Mouse (Mus musculus) heart, adult 2 months (tissue): Measurements from ENCODE around the gene Islr. TPM values are rescaled to one million over a fixed set of nuclear protein-coding genes. Genes with fewer than 3 reads are reported as not detected.

Source experiments
- DNase-seq, 2 experiments: peaks; one replicate each; pipeline ENCODE4 v3.0.0; 2021
- H3K27ac ChIP-seq: fragments of 200-600 bp; 2 replicates; pipeline ENCODE4 v1.8.1; 2022
- H3K27me3 ChIP-seq: fragments of 200-500 bp; 2 replicates; pipeline ENCODE4 v1.6.1; 2012; ENCODE audit warnings: mild to moderate bottlenecking, low read length, inconsistent platforms, mixed read lengths; ENCODE audit not compliant: control insufficient read depth, insufficient read depth
- H3K36me3 ChIP-seq: fragments of 200-500 bp; 2 replicates; pipeline ENCODE4 v1.6.1; 2012; ENCODE audit warnings: low read length, inconsistent platforms; ENCODE audit not compliant: control insufficient read depth, insufficient read depth
- H3K4me1 ChIP-seq: fragments of 200-500 bp; 2 replicates; pipeline ENCODE4 v1.6.1; 2011; ENCODE audit warnings: low read length; ENCODE audit not compliant: control insufficient read depth, insufficient read depth
- H3K4me3 ChIP-seq: fragments of 200-600 bp; 2 replicates; pipeline ENCODE4 v1.8.1; 2022
- H3K79me2 ChIP-seq: fragments of 200-500 bp; replicated peaks from 2 replicates; pipeline ENCODE4 v1.6.1; 2012; ENCODE audit warnings: mild to moderate bottlenecking, inconsistent platforms, low read length, moderate library complexity, mixed read lengths; ENCODE audit not compliant: control insufficient read depth, insufficient read depth
- H3K9ac ChIP-seq: fragments of 200-500 bp; 2 replicates; pipeline ENCODE4 v1.6.1; 2012; ENCODE audit warnings: low read depth, mild to moderate bottlenecking, control low read depth, inconsistent platforms, low read length, mixed read lengths
- CTCF ChIP-seq: fragments of 200-600 bp; IDR thresholded peaks from 2 replicates; pipeline ENCODE4 v1.8.1; 2022; ENCODE audit warnings: antibody characterized with exemption, mild to moderate bottlenecking, moderate library complexity
- EP300 ChIP-seq: fragments of 200-500 bp; IDR thresholded peaks from 2 replicates; pipeline ENCODE4 v1.6.1; 2011; ENCODE audit warnings: low read depth, low read length, control low read depth; ENCODE audit not compliant: insufficient read depth
- POLR2A ChIP-seq: fragments of 200-500 bp; IDR thresholded peaks from 2 replicates; pipeline ENCODE4 v1.6.1; 2011; ENCODE audit warnings: mild to moderate bottlenecking, low read depth, low read length, control low read depth; ENCODE audit not compliant: insufficient read depth
- WGBS: fragments of 180-500 bp; shearing (Covaris S2); methylation state at CpG from one replicate; pipeline ENCODE4 v1.1.7; 2018; 5-methylcytosine and 5-hydroxymethylcytosine counted together
- intact Hi-C: fragments of 180-260 bp; cut with DNase I; formaldehyde crosslinking; loops from one replicate; pipeline ENCODE4 v1.15.1; 2025
- polyA plus RNA-seq: library from polyadenylated mRNA; depleted of rRNA; stranded (reverse); fragments of >200 nt; gene quantifications from 2 replicates; pipeline ENCODE4 v1.2.3, GENCODE M21; 2012
- total RNA-seq, 2 experiments: library from RNA; stranded (reverse); gene quantifications; 2 replicates each; pipeline ENCODE4 v1.2.3; 2021

Islr gene
- total and polyA plus RNA-seq, 3 experiments, result 19.1 to 100.0 (median 29.8) TPM

- intact Hi-C loops, result no loop called here
- no peak overlapping the region for H3K9ac ChIP-seq
- H3K4me3 ChIP-seq, result no peak overlapping the region
- no peaks in the 10 kb centered on the region; the same call in 1 of the 2 replicates for H3K4me1 ChIP-seq
- 45% methylated on average over 5 of the region's 5 CpGs for WGBS
- TF ChIP-seq CTCF (no peak), POLR2A (no peak), EP300 (no peak)
- DNase-seq, result no peak
- H3K79me2 ChIP-seq, result no peaks in the 10 kb centered on the region
- no peak overlapping the region for H3K27ac ChIP-seq
- H3K27me3 ChIP-seq, result no peaks in the 10 kb centered on the region
- no peaks in the 10 kb centered on the region for H3K36me3 ChIP-seq
These were observed 41.0 kb downstream of the Islr start for GRCm38 (mm10) chr9:58163146-58163545.

GRCm38 (mm10) chr9:58162173-58162572 is 41.9 kb downstream of the Islr start:
- Histone ChIP-seq H3K9ac (no peak overlapping the region), H3K36me3 (no peaks in the 10 kb centered on the region), H3K79me2 (no peaks in the 10 kb centered on the region), H3K27ac (no peak overlapping the region), H3K4me1 (no peaks in the 10 kb centered on the region; the same call in 1 of the 2 replicates), H3K27me3 (no peaks in the 10 kb centered on the region), H3K4me3 (no peak overlapping the region)
- no peak for TF ChIP-seq POLR2A
- no peak for TF ChIP-seq CTCF
- TF ChIP-seq EP300, result no peak
- 94% methylated on average over 3 of the region's 3 CpGs for WGBS
- no peak for DNase-seq
- intact Hi-C loops, result no loop called here

GRCm38 (mm10) chr9:58160315-58160714 is 43.8 kb downstream of the Islr start:
- Histone ChIP-seq H3K79me2 (no peaks in the 10 kb centered on the region), H3K36me3 (no peaks in the 10 kb centered on the region), H3K27ac (no peak overlapping the region), H3K4me3 (no peak overlapping the region), H3K27me3 (no peaks in the 10 kb centered on the region), H3K9ac (no peak overlapping the region), H3K4me1 (no peaks in the 10 kb centered on the region; the same call in 1 of the 2 replicates)
- TF ChIP-seq CTCF (no peak), POLR2A (no peak), EP300 (no peak)
- intact Hi-C loops, result no loop called here
- DNase-seq, result no peak
- WGBS, result 61% methylated on average over 5 of the region's 5 CpGs

- no peaks in the 10 kb centered on the region; the same call in 1 of the 2 replicates for H3K4me1 ChIP-seq
- H3K9ac ChIP-seq, result no peak overlapping the region
- WGBS, result 42% methylated on average over 4 of the region's 4 CpGs
- H3K36me3 ChIP-seq, result no peaks in the 10 kb centered on the region
- H3K4me3 ChIP-seq, result no peak overlapping the region
- intact Hi-C loops, result loop anchor here (5.0 kb wide), 1 partner anchor 68 kb away; no protein-coding TSS in a partner anchor
- no peaks in the 10 kb centered on the region for H3K27me3 ChIP-seq
- TF ChIP-seq CTCF (no peak), POLR2A (no peak), EP300 (no peak)
- no peaks in the 10 kb centered on the region for H3K79me2 ChIP-seq
- peak; percentile 44 to 58 for DNase-seq
- no peak overlapping the region for H3K27ac ChIP-seq
These were observed 44.3 kb downstream of the Islr start for GRCm38 (mm10) chr9:58159855-58160254.

- Histone ChIP-seq H3K36me3 (no peaks in the 10 kb centered on the region), H3K9ac (peak overlapping the region; percentile 29; the same call in 1 of the 2 replicates), H3K4me1 (no peaks in the 10 kb centered on the region; the same call in 1 of the 2 replicates), H3K27ac (peak overlapping the region; percentile 68), H3K4me3 (peak overlapping the region; percentile 23), H3K79me2 (no peaks in the 10 kb centered on the region), H3K27me3 (no peaks in the 10 kb centered on the region)
- WGBS, result 39% methylated on average over 7 of the region's 7 CpGs
- peak; percentile 72 to 75 for DNase-seq
- intact Hi-C loops, result loop anchor here (5.0 kb wide), 1 partner anchor 66 kb away; no protein-coding TSS in a partner anchor
- TF ChIP-seq EP300 (no peak), POLR2A (0 out of 2 replicates have a peak, but pooled peaks have one; percentile 35), CTCF (no peak)
These were observed 45.4 kb downstream of the Islr start for GRCm38 (mm10) chr9:58158541-58159311.

- Histone ChIP-seq H3K4me3 (peak overlapping the region; percentile 26; the same call in 1 of the 2 replicates), H3K9ac (peak overlapping the region; percentile 15), H3K36me3 (no peaks in the 10 kb centered on the region), H3K79me2 (no peaks in the 10 kb centered on the region), H3K27ac (peak overlapping the region; percentile 68), H3K4me1 (no peaks in the 10 kb centered on the region; the same call in 1 of the 2 replicates), H3K27me3 (no peaks in the 10 kb centered on the region)
- TF ChIP-seq POLR2A, result no peak
- intact Hi-C loops, result loop anchor here (5.0 kb wide), 1 partner anchor 66 kb away; no protein-coding TSS in a partner anchor
- no peak for DNase-seq
- 71% methylated on average over 13 of the region's 13 CpGs for WGBS
These were observed 46.3 kb downstream of the Islr start for GRCm38 (mm10) chr9:58157838-58158237.
